Mouse (Mus musculus) lung, embryonic 14.5 days (tissue): Measurements from ENCODE around the gene Bmp2k. TPM values are rescaled to one million over a fixed set of nuclear protein-coding genes. Genes with fewer than 3 reads are reported as not detected.
"Not testable (repeated sequence)": the region's sequence is repeated elsewhere in the genome, so short reads cannot be mapped to it uniquely, and the experiment has no call there.

Experiments
- ATAC-seq: fragments of 200-750 bp; cut with Nextera tagmentation; 2 replicates; pipeline ENCODE4 v1.8.0; 2017; ENCODE audit warnings: mild to moderate bottlenecking, moderate TSS enrichment, moderate library complexity; ENCODE audit not compliant: insufficient read depth
- DNase-seq: peaks from one replicate; pipeline ENCODE4 v3.0.0-alpha.2; 2015
- H3K27ac ChIP-seq: fragments of 300-500 bp; sonication (generic); 2 replicates; pipeline ENCODE4 v1.5.1; 2014; ENCODE audit warnings: low read depth, mild to moderate bottlenecking, moderate library complexity
- H3K27me3 ChIP-seq: fragments of 300-500 bp; sonication (generic); 2 replicates; pipeline ENCODE4 v1.6.1; 2014; ENCODE audit warnings: low read length, control low read depth; ENCODE audit not compliant: insufficient read depth
- H3K36me3 ChIP-seq: fragments of 300-500 bp; sonication (generic); 2 replicates; pipeline ENCODE4 v1.6.1; 2014; ENCODE audit warnings: control low read depth; ENCODE audit not compliant: insufficient read depth
- H3K4me1 ChIP-seq: fragments of 300-500 bp; sonication (generic); 2 replicates; pipeline ENCODE4 v1.6.1; 2014; ENCODE audit warnings: antibody characterized with exemption, control low read depth; ENCODE audit not compliant: insufficient read depth
- H3K4me2 ChIP-seq: fragments of 300-500 bp; sonication (generic); 2 replicates; pipeline ENCODE4 v1.6.1; 2014; ENCODE audit warnings: mild to moderate bottlenecking
- H3K4me3 ChIP-seq: fragments of 300-500 bp; sonication (generic); 2 replicates; pipeline ENCODE4 v1.5.1; 2014; ENCODE audit warnings: low read depth, low read length
- H3K9ac ChIP-seq: fragments of 300-500 bp; sonication (generic); 2 replicates; pipeline ENCODE4 v1.6.1; 2014
- H3K9me3 ChIP-seq: fragments of 300-500 bp; sonication (generic); 2 replicates; pipeline ENCODE4 v1.6.1; 2016; ENCODE audit warnings: low read depth, low read length, control low read depth
- CTCF ChIP-seq: IDR thresholded peaks from 2 replicates; pipeline ENCODE4 v1.5.1; 2016; ENCODE audit warnings: antibody characterized with exemption, low read depth
- WGBS: fragments of 180-500 bp; shearing (Covaris S2); extraction: QIAGEN DNeasy Blood & Tissue Kit; methylation state at CpG from one replicate; pipeline ENCODE4 v1.1.7; 2014; 5-methylcytosine and 5-hydroxymethylcytosine counted together
- polyA plus RNA-seq: library from polyadenylated mRNA; unstranded; fragments of >200 nt; fragmentation: Nextera tagmentation; extraction: Ambion mirVana; gene quantifications from 2 replicates; pipeline ENCODE4 v1.2.1, GENCODE M21; 2014

The Bmp2k gene
- polyA plus RNA-seq, 1 experiment from 2014 or later: 11.0 TPM

GRCm38 (mm10) chr5:97028004-97028403 is 30.5 kb downstream of the Bmp2k start:
- Histone ChIP-seq H3K4me3 (no peak overlapping the region), H3K4me2 (no peak overlapping the region), H3K27ac (no peak overlapping the region), H3K36me3 (0 out of 2 replicates have a peak, but pooled peaks cover 4% of the 10 kb centered on the region), H3K27me3 (no peaks in the 10 kb centered on the region), H3K9ac (no peak overlapping the region), H3K4me1 (no peaks in the 10 kb centered on the region), H3K9me3 (no peaks in the 10 kb centered on the region)
- ATAC-seq (no peak), DNase-seq (no peak)
- no peak for TF ChIP-seq CTCF
- WGBS: 75% methylated on average over 8 of the region's 8 CpGs

- not testable (repeated sequence) for H3K9me3 ChIP-seq, H3K4me2 ChIP-seq, H3K27me3 ChIP-seq, H3K9ac ChIP-seq, H3K36me3 ChIP-seq, H3K4me3 ChIP-seq, ATAC-seq, H3K4me1 ChIP-seq, DNase-seq, H3K27ac ChIP-seq
- WGBS: 58% methylated on average over 1 of the region's 1 CpGs
Observed at GRCm38 (mm10) chr5:97028840-97029239, 31.4 kb downstream of the Bmp2k start.

- H3K9ac ChIP-seq: no peak overlapping the region
Observed at GRCm38 (mm10) chr5:97031771-97032170, 34.3 kb downstream of the Bmp2k start.

GRCm38 (mm10) chr5:97045260-97045659 is 47.8 kb downstream of the Bmp2k start:
- Histone ChIP-seq H3K27me3 (no peaks in the 10 kb centered on the region), H3K36me3 (peaks cover 6% of the 10 kb centered on the region), H3K9ac (no peak overlapping the region), H3K9me3 (no peaks in the 10 kb centered on the region), H3K4me2 (no peak overlapping the region), H3K4me1 (no peaks in the 10 kb centered on the region), H3K4me3 (no peak overlapping the region), H3K27ac (no peak overlapping the region)
- TF ChIP-seq CTCF: no peak
- WGBS: 80% methylated on average over 7 of the region's 7 CpGs
- DNase-seq: no peak
- ATAC-seq: no peak

More at GRCm38 (mm10) chr5:97031771-97032170, 34.3 kb downstream of the Bmp2k start:
- H3K4me3 ChIP-seq: no peak overlapping the region
- TF ChIP-seq CTCF: no peak
- no peak for DNase-seq
- no peaks in the 10 kb centered on the region for H3K4me1 ChIP-seq
- 0 out of 2 replicates have a peak, but pooled peaks cover 4% of the 10 kb centered on the region for H3K36me3 ChIP-seq
- ATAC-seq: no peak
- no peak overlapping the region for H3K4me2 ChIP-seq
- H3K27me3 ChIP-seq: no peaks in the 10 kb centered on the region
- no peaks in the 10 kb centered on the region for H3K9me3 ChIP-seq
- no peak overlapping the region for H3K27ac ChIP-seq
- WGBS: 86% methylated on average over 6 of the region's 6 CpGs

- ATAC-seq: no peak
- no peak overlapping the region for H3K4me3 ChIP-seq
- no peaks in the 10 kb centered on the region for H3K4me1 ChIP-seq
- no peaks in the 10 kb centered on the region for H3K9me3 ChIP-seq
- TF ChIP-seq CTCF: no peak
- no peak for DNase-seq
- no peak overlapping the region for H3K27ac ChIP-seq
- H3K27me3 ChIP-seq: no peaks in the 10 kb centered on the region
- H3K9ac ChIP-seq: no peak overlapping the region
- 87% methylated on average over 10 of the region's 10 CpGs for WGBS
- H3K4me2 ChIP-seq: no peak overlapping the region
- H3K36me3 ChIP-seq: peaks cover 7% of the 10 kb centered on the region; the same call in 1 of the 2 replicates
Observed at GRCm38 (mm10) chr5:97046680-97047079, 49.2 kb downstream of the Bmp2k start.

GRCm38 (mm10) chr5:97048905-97049304 is 51.4 kb downstream of the Bmp2k start:
- Histone ChIP-seq H3K27me3 (no peaks in the 10 kb centered on the region), H3K36me3 (peaks cover 9% of the 10 kb centered on the region; the same call in 1 of the 2 replicates), H3K4me2 (no peak overlapping the region), H3K27ac (no peak overlapping the region), H3K4me1 (no peaks in the 10 kb centered on the region), H3K9ac (no peak overlapping the region), H3K4me3 (no peak overlapping the region), H3K9me3 (no peaks in the 10 kb centered on the region)
- 86% methylated on average over 5 of the region's 5 CpGs for WGBS
- TF ChIP-seq CTCF: no peak
- DNase-seq (no peak), ATAC-seq (no peak)

GRCm38 (mm10) chr5:97054166-97054565 is 56.7 kb downstream of the Bmp2k start:
- Histone ChIP-seq H3K4me3 (no peak overlapping the region), H3K27ac (no peak overlapping the region), H3K27me3 (no peaks in the 10 kb centered on the region), H3K9me3 (no peaks in the 10 kb centered on the region), H3K4me2 (no peak overlapping the region), H3K4me1 (no peaks in the 10 kb centered on the region), H3K9ac (no peak overlapping the region), H3K36me3 (peaks cover 27% of the 10 kb centered on the region)
- no peak for DNase-seq
- ATAC-seq: no peak
- 88% methylated on average over 5 of the region's 5 CpGs for WGBS
- TF ChIP-seq CTCF: no peak

- Histone ChIP-seq H3K27ac (no peak overlapping the region), H3K4me2 (no peak overlapping the region), H3K27me3 (no peaks in the 10 kb centered on the region), H3K4me3 (no peak overlapping the region), H3K36me3 (peaks cover 27% of the 10 kb centered on the region), H3K4me1 (no peaks in the 10 kb centered on the region), H3K9me3 (no peaks in the 10 kb centered on the region), H3K9ac (no peak overlapping the region)
- TF ChIP-seq CTCF: no peak
- DNase-seq (no peak), ATAC-seq (no peak)
- 78% methylated on average over 10 of the region's 10 CpGs for WGBS
Observed at GRCm38 (mm10) chr5:97054801-97055200, 57.3 kb downstream of the Bmp2k start.
